Mouse (Mus musculus) heart, adult 2 months (tissue): Measurements from ENCODE around the gene Gm9821.

Experiments
- CTCF ChIP-seq: fragments of 200-600 bp; IDR thresholded peaks from 2 replicates; pipeline ENCODE4 v1.8.1; 2022; ENCODE audit warnings: antibody characterized with exemption, mild to moderate bottlenecking, moderate library complexity
- EP300 ChIP-seq: fragments of 200-500 bp; IDR thresholded peaks from 2 replicates; pipeline ENCODE4 v1.6.1; 2011; ENCODE audit warnings: low read depth, low read length, control low read depth; ENCODE audit not compliant: insufficient read depth
- POLR2A ChIP-seq: fragments of 200-500 bp; IDR thresholded peaks from 2 replicates; pipeline ENCODE4 v1.6.1; 2011; ENCODE audit warnings: mild to moderate bottlenecking, low read depth, low read length, control low read depth; ENCODE audit not compliant: insufficient read depth

DNA sequence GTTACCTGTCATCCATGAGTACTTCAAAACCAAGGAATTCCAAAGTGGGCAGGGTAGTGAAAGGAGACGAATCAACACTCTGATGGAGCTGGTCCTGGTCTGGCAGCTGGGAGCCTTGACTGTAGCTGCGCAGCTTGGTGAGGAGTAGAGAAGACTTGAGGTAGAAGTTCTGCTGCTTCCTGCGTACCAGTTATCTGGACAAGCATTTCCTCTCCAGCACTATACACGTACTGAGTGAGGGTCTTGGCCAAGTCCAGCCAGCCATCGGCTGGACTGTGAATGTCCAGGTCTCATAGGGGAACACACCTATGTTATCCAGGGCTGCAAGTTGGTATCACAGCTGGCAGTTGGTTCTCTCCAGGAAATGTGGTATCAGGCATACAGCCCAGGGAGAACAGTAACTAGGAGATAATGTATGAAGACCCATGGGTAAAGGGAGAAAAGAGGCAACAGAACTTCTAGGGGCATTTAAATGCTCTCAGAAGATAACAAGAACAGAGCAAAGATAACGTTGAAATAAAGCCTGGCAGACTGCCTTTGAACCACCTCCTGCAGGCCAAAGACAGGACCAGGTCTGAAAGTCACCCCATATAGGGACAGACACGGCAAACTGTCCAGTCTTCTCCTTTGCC, 29.0 kb upstream of the Gm9821 start:
- TF ChIP-seq POLR2A (no peak), CTCF (no peak), EP300 (no peak)
